Mouse (Mus musculus): Measurements from ENCODE around the gene Med9. TPM values are rescaled to one million over a fixed set of nuclear protein-coding genes. Genes with fewer than 3 reads are reported as not detected.
"Not testable (repeated sequence)": the region's sequence is repeated elsewhere in the genome, so short reads cannot be mapped to it uniquely, and the experiment has no call there.

Gene Med9
- polyA plus RNA-seq, 1 experiment from 2014 or later = 35.6 TPM

DNA sequence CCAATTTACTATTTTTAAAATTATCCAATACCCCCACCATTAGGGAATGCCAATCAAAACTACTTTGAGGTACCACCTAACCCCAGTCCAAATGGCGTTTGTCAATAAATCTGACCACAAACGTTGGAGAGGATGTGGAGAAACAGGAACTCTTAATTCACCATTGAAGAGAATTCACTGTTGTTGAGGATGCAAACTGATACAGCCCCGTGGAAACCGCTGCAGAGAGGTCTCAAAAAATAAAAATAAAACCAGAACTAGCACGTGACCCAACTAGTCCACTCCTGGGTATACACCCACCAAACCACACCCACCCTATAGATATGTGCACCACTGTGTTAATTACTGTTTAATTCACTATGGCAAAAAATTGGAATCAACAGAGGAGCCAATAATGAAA, 27.7 kb upstream of the Med9 start:
- Histone ChIP-seq H3K27me3 (replicated peaks) (no peaks in the 10 kb centered on the region), H3K4me2 (replicated peaks) (no peak overlapping the region), H3K36me3 (no peaks in the 10 kb centered on the region), H3K9ac (no peak overlapping the region), H3K4me3 (replicated peaks) (no peak overlapping the region), H3K9me3 (no peaks in the 10 kb centered on the region), H3K4me1 (replicated peaks) (peaks cover 3% of the 10 kb centered on the region; the same call in 1 of the 2 replicates), H3K27ac (no peak overlapping the region)
- WGBS = 63% methylated on average over 5 of the region's 5 CpGs
- no peak for ATAC-seq

DNA sequence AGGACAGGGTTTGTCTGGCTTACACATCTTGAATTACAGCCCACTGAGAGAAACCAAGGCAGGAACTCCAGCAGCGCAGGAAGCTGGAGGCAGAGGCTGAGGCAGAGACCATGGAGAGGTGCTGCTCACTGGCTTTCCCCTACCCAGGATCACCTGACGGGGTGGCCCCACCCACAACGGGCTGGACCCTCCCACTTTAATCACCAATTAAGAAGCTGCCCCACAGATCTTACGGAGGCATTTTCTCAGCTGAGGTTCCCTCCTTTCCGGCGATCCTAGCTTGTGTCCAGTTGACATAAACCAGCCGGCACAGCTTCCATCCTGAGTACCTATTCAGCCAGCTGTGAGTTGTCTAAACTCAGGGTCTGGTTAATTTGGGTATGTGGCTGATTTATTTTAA, 26.7 kb upstream of the Med9 start:
- Histone ChIP-seq H3K36me3 (no peaks in the 10 kb centered on the region), H3K27me3 (replicated peaks) (no peaks in the 10 kb centered on the region), H3K4me2 (replicated peaks) (peak overlapping the region; percentile 40), H3K9me3 (no peaks in the 10 kb centered on the region), H3K9ac (no peak overlapping the region), H3K4me3 (replicated peaks) (no peak overlapping the region; the same call in 1 of the 2 replicates), H3K27ac (peak overlapping the region; percentile 18; the same call in 1 of the 2 replicates), H3K4me1 (replicated peaks) (peaks cover 3% of the 10 kb centered on the region; the same call in 1 of the 2 replicates)
- peak; percentile 84 for ATAC-seq
- WGBS = 13% methylated on average over 7 of the region's 7 CpGs

DNA sequence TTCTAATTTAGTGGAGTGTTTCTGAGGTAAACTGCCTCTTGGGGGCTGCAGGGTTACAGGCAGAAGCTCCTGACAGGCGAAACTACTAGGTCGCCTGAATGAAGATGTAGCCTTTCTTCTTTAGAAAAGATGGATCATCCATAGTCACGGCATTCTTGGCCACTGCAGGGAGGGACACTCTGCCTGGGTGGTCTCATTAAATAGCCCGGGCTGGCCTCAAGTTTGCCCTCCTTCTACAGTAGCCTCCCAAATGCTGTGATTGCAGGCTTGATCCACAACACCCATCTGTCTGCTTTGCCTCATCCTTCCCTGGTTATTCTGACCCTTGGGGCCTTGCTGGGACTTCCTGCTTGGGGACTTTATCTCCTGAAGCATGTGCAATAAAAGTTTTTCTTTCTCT, 18.0 kb upstream of the Med9 start:
- H3K4me3 ChIP-seq (replicated peaks) = no peak overlapping the region
- H3K9ac ChIP-seq = no peak overlapping the region
- no peaks in the 10 kb centered on the region for H3K36me3 ChIP-seq
- H3K27me3 ChIP-seq (replicated peaks) = no peaks in the 10 kb centered on the region
- 41% methylated on average over 4 of the region's 4 CpGs for WGBS
- peak; percentile 24 for ATAC-seq
- no peak overlapping the region for H3K27ac ChIP-seq
- H3K9me3 ChIP-seq = no peaks in the 10 kb centered on the region
- H3K4me1 ChIP-seq (replicated peaks) = peaks cover 29% of the 10 kb centered on the region
- no peak overlapping the region for H3K4me2 ChIP-seq (replicated peaks)

DNA sequence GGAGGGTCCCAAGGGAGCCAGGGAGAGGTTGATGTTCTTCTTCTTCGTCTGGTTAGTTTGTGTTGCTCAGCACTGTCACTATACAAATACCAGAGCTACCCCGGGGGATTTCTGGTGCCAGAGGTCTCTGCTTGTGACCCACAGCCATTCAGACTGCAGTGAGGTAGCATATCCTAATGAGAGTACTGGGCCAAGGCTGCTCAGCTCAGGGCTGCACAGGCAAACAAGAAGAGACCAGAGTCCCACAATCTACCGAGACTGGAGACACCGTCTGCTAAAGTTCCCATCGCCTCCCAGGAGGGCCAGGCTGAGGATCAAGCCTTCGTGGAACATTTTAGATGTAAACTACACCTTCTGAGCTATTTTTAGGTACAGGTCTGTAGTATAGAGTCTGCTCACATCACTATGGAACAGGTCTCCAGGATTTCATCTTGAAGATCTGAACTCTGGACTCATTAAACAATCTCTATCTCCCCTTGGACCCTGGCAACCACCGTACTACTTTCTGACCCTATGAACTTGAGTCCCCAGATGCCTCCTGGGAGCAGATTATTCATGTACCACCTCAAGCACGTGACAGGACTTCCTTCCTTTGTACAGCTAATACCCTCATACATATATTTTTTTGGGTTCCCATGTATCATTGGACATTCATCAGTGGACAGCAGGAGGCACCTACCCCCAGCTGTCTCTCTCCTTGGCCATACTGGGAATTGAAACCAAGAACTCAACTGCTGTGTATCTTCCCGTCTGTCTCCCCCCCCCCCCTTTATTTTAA, 15.3 kb upstream of the Med9 start:
- Histone ChIP-seq H3K9me3 (no peaks in the 10 kb centered on the region), H3K27ac (0 out of 2 replicates have a peak overlapping the region, but pooled peaks have one; percentile 17), H3K36me3 (no peaks in the 10 kb centered on the region), H3K4me3 (replicated peaks) (no peak overlapping the region), H3K9ac (no peak overlapping the region), H3K4me1 (replicated peaks) (peaks cover 29% of the 10 kb centered on the region), H3K27me3 (replicated peaks) (no peaks in the 10 kb centered on the region), H3K4me2 (replicated peaks) (no peak overlapping the region)
- 40% methylated on average over 9 of the region's 9 CpGs for WGBS
- ATAC-seq = peak; percentile 81

DNA sequence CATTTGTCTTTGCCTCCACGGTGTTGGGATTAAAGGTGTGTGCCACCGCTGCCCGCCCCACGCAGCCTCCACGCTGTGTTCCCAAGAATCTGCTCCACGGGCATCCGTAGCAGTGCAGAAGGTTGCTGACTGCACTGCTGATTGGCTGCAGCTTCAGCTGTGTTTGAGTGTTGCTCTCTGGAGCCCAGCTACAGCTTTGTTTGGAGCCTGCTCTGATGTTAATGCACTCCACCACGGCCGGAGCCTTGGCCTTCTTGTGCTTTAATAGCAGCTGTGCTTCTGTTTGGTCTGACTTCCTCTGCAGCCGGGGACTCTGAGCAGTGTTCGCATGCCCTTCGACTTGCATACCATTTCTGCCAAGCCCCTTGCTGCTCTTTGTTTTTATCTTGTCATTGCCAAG, 14.1 kb upstream of the Med9 start:
- Histone ChIP-seq H3K4me1 (replicated peaks) (peaks cover 29% of the 10 kb centered on the region), H3K36me3 (no peaks in the 10 kb centered on the region), H3K27me3 (replicated peaks) (no peaks in the 10 kb centered on the region), H3K9me3 (no peaks in the 10 kb centered on the region), H3K9ac (no peak overlapping the region), H3K4me3 (replicated peaks) (no peak overlapping the region), H3K4me2 (replicated peaks) (no peak overlapping the region), H3K27ac (0 out of 2 replicates have a peak overlapping the region, but pooled peaks have one; percentile 27)
- 32% methylated on average over 12 of the region's 12 CpGs for WGBS
- no peak for ATAC-seq

DNA sequence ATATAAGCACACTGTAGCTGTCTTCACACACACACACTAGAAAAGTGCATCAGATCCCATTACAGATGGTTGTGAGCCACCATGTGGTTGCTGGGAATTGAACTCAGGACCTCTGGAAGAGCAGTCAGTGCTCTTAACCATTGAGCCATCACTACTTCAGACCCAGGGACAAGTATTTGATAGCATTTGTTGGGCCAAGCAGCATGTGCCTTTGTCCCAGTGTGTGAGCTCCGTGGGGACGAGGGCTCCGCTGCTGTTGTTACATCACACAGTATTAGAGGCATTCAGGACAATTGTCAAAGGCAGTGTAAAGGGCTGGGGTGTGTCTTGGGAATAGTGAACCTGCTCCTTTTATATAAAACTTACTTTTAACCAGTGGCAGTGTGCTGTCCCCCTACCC, 11.0 kb upstream of the Med9 start:
- 72% methylated on average over 3 of the region's 3 CpGs for WGBS
- Histone ChIP-seq H3K9ac (no peak overlapping the region), H3K4me1 (replicated peaks) (peaks cover 24% of the 10 kb centered on the region), H3K27ac (no peak overlapping the region), H3K27me3 (replicated peaks) (no peaks in the 10 kb centered on the region), H3K36me3 (no peaks in the 10 kb centered on the region), H3K4me3 (replicated peaks) (no peak overlapping the region), H3K9me3 (no peaks in the 10 kb centered on the region), H3K4me2 (replicated peaks) (no peak overlapping the region)
- ATAC-seq = no peak

DNA sequence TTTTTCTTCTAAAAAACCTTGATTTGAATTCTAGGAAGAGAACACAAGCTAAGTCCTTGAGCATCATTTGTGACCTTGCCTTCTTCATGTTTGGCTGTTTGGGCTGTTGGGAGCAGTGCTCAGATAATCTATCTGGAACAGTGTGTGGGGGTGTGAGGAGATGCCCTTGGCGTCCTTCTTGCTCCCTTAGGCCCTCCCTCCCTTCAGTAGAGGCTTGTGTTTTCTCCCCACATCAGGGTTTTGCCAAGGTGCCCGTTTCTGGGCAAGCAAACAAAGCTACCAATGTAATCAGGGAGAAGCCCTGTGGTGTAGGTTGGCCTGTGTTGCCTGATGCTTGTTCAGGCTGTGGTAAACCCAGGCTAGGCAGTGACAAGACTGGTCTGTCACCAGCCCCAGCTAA, 10.4 kb upstream of the Med9 start:
- Histone ChIP-seq H3K36me3 (no peaks in the 10 kb centered on the region), H3K9ac (no peak overlapping the region), H3K27ac (no peak overlapping the region), H3K9me3 (no peaks in the 10 kb centered on the region), H3K4me1 (replicated peaks) (peaks cover 18% of the 10 kb centered on the region), H3K4me3 (replicated peaks) (no peak overlapping the region), H3K27me3 (replicated peaks) (no peaks in the 10 kb centered on the region), H3K4me2 (replicated peaks) (no peak overlapping the region)
- WGBS = 35% methylated on average over 2 of the region's 2 CpGs
- no peak for ATAC-seq

DNA sequence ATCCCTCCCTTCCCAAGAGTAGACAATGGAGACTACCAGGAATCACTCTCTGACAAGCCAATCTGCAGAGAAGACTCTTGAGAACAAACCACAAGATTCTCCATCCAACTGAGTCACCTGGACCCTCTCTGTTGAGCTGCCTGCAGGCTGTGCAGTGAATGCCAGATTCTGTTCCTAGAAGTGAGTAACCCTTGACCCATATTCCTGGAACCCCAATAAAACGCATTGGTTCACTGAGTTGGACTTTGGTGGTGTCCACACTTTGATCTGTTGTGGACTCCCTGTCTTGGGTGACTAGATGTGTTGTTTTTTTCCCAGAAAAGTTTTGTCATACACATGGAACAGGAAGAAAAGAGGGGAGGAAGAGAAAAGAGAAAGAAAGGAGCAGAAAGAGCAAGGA, 8.2 kb upstream of the Med9 start:
- no peaks in the 10 kb centered on the region for H3K36me3 ChIP-seq
- H3K27ac ChIP-seq = no peak overlapping the region
- H3K4me1 ChIP-seq (replicated peaks) = peaks cover 2% of the 10 kb centered on the region; the same call in 1 of the 2 replicates
- no peak for ATAC-seq
- H3K27me3 ChIP-seq (replicated peaks) = no peaks in the 10 kb centered on the region
- H3K4me3 ChIP-seq (replicated peaks) = no peak overlapping the region
- no peak overlapping the region for H3K4me2 ChIP-seq (replicated peaks)
- no peaks in the 10 kb centered on the region for H3K9me3 ChIP-seq
- WGBS = 49% methylated on average over 1 of the region's 1 CpGs
- no peak overlapping the region for H3K9ac ChIP-seq

DNA sequence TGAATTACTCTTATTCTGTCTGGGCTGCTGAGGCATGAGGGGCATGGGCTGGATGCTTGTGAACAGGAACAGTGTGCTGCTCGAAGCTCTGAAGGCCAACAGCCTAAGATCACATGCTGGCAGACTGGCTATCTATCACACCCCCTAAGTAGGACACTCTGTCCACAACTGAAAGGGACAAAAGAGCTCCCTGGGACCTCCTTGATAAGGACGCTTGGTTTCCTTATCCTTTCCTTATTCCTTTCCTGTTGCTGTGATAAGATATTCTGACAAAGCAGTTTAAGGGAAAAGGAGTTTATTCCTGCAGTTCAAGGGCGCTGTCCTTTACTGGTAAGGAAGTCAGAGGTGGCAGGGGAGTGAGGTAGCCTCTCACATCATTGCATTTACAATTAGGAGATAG, 7.4 kb upstream of the Med9 start:
- Histone ChIP-seq H3K27me3 (replicated peaks) (no peaks in the 10 kb centered on the region), H3K27ac (no peak overlapping the region), H3K36me3 (no peaks in the 10 kb centered on the region), H3K9ac (no peak overlapping the region), H3K4me1 (replicated peaks) (peaks cover 2% of the 10 kb centered on the region; the same call in 1 of the 2 replicates), H3K9me3 (no peaks in the 10 kb centered on the region), H3K4me3 (replicated peaks) (no peak overlapping the region), H3K4me2 (replicated peaks) (no peak overlapping the region)
- 66% methylated on average over 3 of the region's 3 CpGs for WGBS
- no peak for ATAC-seq

DNA sequence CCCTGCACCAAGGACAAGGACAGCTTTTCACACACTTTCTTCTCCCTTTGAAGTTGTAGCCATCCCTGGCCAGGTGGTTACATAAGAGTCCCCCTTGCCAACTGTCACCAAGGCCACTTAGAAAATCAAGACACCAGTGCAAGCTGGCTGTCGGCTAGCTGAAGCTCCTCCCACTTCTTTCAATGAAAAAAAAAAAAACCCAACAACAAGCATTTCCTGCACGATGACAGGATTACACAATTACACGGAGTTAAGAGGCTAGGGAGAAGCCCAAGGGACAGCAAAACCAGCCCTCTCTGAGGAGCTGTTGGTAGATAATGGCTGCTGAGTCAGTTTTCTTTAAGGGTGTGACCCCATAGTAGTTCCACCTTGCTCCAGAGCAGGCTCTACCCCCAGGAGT, 6.6 kb upstream of the Med9 start:
- H3K4me1 ChIP-seq (replicated peaks) = peaks cover 2% of the 10 kb centered on the region; the same call in 1 of the 2 replicates
- no peak overlapping the region for H3K4me3 ChIP-seq (replicated peaks)
- ATAC-seq = 0 out of 2 replicates have a peak, but pooled peaks have one; percentile 41
- H3K4me2 ChIP-seq (replicated peaks) = no peak overlapping the region
- H3K9me3 ChIP-seq = no peaks in the 10 kb centered on the region
- H3K9ac ChIP-seq = no peak overlapping the region
- 12% methylated on average over 3 of the region's 3 CpGs for WGBS
- no peaks in the 10 kb centered on the region for H3K36me3 ChIP-seq
- no peaks in the 10 kb centered on the region for H3K27me3 ChIP-seq (replicated peaks)
- H3K27ac ChIP-seq = no peak overlapping the region

DNA sequence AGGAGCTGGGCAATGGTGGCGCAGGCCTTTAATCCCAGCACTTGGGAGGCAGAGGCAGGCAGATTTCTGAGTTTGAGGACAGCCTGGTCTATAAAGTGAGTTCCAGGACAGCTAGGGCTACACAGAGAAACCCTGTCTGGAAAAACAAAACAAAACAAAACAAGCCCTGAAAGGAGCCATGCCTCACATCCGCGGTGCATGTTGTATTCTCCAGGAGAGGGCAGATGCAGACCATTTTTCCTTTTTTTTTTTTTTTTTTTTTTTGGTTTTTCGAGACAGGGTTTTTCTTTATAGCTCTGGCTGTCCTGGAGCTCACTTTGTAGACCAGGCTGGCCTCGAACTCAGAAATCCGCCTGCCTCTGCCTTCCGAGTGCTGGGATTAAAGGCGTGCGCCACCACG, 3.2 kb upstream of the Med9 start:
- H3K4me2 ChIP-seq (replicated peaks); H3K9ac ChIP-seq; H3K9me3 ChIP-seq; ATAC-seq; H3K27me3 ChIP-seq (replicated peaks); H3K36me3 ChIP-seq; H3K4me3 ChIP-seq (replicated peaks); H3K27ac ChIP-seq: not testable (repeated sequence)
- peaks cover 17% of the 10 kb centered on the region for H3K4me1 ChIP-seq (replicated peaks)
- 90% methylated on average over 9 of the region's 10 CpGs for WGBS

DNA sequence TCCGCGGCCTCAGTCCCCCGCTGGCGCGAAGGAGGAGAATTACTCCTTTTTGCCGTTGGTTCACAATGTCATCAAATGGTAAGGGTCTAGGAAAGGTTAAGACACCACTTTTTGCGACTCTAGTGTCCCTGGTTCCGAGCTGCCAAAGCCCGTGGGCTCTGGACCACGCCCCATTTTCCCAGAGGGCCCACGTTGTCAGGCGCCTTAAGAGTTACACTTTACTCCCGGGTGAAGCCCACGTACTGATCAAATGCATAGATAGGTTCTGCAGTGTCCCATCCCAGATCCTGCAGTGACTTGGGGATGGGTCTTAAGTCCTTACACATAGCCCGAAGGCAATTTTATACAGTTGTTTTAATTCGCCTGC, 378 bp downstream of the Med9 start:
- Histone ChIP-seq H3K4me1 (replicated peaks) (peaks cover 14% of the 10 kb centered on the region), H3K4me2 (replicated peaks) (peak overlapping the region; percentile 79), H3K4me3 (replicated peaks) (peak overlapping the region; percentile 88), H3K9me3 (no peaks in the 10 kb centered on the region), H3K27ac (peak overlapping the region; percentile 70), H3K27me3 (replicated peaks) (no peaks in the 10 kb centered on the region), H3K9ac (peak overlapping the region; percentile 87), H3K36me3 (no peaks in the 10 kb centered on the region)
- ATAC-seq = peak; percentile 82
- WGBS = 2% methylated on average over 16 of the region's 16 CpGs

DNA sequence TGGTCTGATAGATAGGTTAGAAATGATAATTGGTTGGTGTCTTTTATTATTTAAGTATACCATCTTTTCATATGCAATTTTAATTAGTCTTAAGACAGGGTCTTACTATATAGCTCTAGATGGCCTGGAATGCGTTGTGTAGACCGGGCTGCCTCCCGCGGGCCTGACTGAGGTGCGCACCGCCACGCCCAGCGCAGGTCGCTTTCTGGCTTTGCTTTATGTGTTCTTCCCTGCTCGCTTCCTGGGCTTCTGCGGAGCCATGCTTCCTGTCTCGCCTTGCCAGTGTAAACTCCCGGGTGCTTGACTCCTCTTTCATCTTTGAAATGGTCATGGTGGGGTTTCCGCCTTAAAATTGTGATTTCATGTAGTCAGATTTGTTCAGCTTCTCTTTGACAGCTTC, 4.9 kb downstream of the Med9 start:
- Histone ChIP-seq H3K9ac (no peak overlapping the region), H3K4me3 (replicated peaks) (no peak overlapping the region), H3K27me3 (replicated peaks) (no peaks in the 10 kb centered on the region), H3K4me2 (replicated peaks) (no peak overlapping the region), H3K27ac (no peak overlapping the region), H3K9me3 (no peaks in the 10 kb centered on the region), H3K36me3 (no peaks in the 10 kb centered on the region), H3K4me1 (replicated peaks) (peaks cover 9% of the 10 kb centered on the region)
- no peak for ATAC-seq
- WGBS = 81% methylated on average over 14 of the region's 14 CpGs
